Mouse (Mus musculus) thymus, postnatal 0 days (tissue): ENCODE data around the gene Col9a1. TPM values are rescaled to one million over a fixed set of nuclear protein-coding genes. Genes with fewer than 3 reads are reported as not detected.

Source experiments
- DNase-seq: peaks from one replicate; pipeline ENCODE4 v3.0.0-alpha.2; 2015; ENCODE audit warnings: low spot score
- polyA plus RNA-seq: library from polyadenylated mRNA; unstranded; fragments of >200 nt; fragmentation: Nextera tagmentation; extraction: Ambion mirVana; gene quantifications from 2 replicates; pipeline ENCODE4 v1.2.1, GENCODE M21; 2015

Col9a1 gene
- polyA plus RNA-seq, 1 experiment from 2014 or later, result 0.81 TPM

GRCm38 (mm10) chr1:24292515-24292914 is 115.1 kb downstream of the Col9a1 start:
- DNase-seq, result no peak

- DNase-seq, result no peak
Observed at GRCm38 (mm10) chr1:24294979-24295942, 117.9 kb downstream of the Col9a1 start.

DNA sequence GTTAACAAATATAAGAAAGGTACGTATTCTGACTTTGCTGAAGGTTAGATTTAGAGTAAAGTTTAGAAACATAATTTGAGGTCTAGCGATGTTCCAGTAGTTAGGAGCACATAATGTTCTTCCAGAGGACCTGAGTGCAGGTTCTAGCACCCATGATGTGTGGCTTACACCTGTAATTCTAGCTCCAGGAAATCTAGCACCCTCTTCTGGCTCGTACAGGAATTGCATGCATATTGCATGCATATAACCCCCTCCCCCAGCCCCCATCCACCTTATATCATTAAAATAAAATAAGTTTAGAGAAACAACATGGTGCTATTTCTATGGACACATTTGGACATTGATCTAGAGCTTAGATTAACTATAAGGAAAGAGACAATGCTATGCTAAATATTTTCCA is 123.3 kb downstream of the Col9a1 start:
- DNase-seq, result no peak

Other genes starting within 250 kb of the Col9a1 start
- gene Sdhaf4, start 172.0 kb upstream of the Col9a1 start, polyA plus RNA-seq, result 86.0 and 88.8 TPM in 2 replicates
- 2.6 TPM in 2 replicates for gene Fam135a, start 77.3 kb upstream of the Col9a1 start, polyA plus RNA-seq